Mouse (Mus musculus): ENCODE results near the gene Pbx1.
A peak's percentile ranks its signal among the peaks of the same experiment; 100 is the strongest.

The Pbx1 gene

DNA sequence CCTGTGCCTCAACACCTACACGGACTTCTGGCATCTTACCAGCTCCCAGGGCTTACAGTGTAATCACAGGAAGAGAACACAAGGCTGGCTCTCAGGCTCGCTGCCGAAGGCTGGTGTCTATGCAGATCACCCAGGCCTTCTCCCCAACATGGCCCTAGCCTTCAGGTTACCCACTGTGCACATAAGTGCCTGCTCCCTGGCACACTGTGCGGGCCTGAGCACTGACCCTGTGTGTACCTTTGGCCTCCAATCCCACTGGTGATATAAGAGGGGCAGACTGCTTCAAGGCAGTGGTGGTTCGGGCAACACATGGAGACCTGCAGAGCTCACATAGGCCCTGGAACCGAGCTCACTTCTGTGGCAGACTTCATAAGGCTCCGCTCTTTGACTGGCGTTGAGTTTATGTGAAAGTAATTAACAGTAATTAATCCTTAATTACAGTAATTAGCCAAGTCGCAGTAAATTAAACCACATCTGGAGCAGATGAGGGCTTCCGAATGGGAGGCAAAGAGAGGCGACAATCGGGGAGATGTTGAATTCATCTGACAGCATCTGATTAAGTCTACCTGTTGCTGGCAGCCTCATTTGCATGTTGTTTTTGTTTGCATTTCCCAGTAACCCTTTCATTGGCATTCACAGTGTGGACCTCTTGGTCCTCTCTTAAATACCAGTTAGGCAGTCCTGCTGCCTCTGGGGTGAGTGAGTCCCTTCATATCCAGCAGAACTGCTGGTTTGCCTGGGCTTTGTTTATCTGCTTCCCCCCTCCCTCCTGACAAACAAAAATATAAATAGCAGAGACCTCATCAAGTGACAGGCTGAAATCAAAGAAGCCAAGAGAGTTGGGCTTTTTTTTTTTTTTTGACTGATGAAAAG, 163.1 kb downstream of the Pbx1 start:
- no peak for DNase-seq (ENCODE audit: low read depth, low spot score)

DNA sequence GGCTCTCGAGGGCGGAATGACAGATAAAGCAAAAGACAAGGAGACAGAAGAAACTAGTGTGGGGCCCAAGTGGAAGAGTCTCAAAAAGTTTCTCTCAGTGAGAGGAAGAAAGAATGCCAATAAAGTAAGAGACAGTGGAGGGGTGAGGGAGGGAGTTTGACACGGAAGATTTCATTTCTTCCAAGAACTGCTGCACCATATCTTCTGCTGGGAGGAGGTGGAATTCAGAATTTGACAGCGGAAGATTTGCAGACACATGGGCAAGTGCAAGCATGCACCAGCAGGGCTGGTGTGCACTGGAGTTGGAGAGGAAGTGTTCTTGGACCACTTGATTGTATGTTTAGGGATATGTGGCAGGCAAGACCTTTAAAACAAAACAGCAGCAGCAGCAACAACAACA, 163.8 kb downstream of the Pbx1 start:
- no peak for DNase-seq (ENCODE audit: low read depth, low spot score)

DNA sequence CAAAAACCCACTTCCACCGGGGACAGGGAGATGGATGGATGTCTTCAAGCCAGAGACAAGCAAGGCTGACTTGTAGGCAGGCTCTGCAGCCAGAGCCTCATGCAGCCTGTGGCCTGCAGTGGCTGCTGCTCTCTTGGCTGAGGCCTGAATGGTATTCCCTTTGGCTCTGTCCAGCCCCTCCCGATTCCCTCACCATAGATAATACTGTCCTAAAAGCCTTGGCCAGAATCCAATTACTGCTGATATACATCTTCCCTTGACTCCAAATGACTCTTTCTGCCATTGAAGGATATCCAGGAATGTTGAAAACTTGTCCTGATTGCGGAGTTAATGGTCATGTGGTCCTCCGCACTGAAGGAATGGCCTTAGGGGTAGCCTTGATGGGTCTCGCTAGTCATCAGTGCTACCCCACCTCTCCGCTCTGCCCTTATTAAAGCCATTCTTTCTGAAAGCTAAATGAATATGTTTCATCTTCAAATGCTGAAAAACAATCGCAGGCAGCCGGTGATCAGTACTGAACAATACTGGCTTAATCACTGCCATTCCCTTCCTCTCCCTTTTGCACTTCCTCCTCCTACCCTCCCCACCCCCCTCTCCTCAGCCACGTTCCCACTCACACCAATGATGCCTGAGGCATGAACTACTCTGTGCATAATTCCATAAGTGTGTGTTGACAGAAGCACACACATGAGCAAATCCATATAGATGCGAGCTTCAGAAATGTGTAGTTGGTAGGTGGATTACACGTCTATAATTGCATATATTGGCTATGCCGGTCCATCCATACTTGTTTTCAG, 166.3 kb downstream of the Pbx1 start:
- DNase-seq (ENCODE audit: low read depth, low spot score): no peak

DNA sequence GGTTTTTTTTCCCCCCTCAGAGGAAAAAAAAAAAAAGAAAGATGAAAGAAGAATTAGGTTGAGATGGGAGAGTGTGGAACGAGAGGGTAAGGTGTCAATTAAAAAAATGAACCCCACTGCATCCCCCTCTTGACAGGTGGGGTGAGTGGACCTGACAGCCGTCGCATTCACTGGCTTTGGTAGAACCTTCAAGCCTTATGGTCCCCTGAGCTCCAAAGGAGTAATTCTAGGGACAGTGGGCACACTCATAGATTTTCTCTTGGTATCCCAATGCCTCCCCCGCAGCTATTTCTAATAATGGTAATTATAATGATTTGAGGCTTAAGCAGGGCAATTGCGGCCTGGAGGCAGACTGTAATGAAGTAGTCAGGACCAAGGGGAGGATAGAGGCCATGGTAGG, 167.0 kb downstream of the Pbx1 start:
- no peak for DNase-seq (ENCODE audit: low read depth, low spot score)

DNA sequence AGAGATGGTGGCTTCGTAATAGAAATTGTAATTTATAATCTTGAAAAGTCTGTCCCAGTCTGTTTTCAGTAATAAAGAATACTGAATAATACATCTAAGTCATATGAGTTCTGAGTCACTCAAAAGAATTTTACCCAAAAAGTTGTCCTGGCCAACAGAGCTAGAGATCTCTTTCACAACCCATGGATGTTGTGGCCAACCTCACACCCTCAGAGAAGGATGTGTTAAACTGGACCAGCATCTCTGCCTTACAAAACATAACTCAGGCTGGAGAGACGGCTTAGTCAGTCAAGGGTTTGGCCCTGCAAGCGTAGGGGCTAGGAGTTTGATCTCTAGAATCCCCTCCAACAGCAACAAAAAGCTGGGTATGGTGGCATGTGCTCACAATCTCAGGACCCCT, 171.7 kb downstream of the Pbx1 start:
- DNase-seq (ENCODE audit: low read depth, low spot score): no peak

DNA sequence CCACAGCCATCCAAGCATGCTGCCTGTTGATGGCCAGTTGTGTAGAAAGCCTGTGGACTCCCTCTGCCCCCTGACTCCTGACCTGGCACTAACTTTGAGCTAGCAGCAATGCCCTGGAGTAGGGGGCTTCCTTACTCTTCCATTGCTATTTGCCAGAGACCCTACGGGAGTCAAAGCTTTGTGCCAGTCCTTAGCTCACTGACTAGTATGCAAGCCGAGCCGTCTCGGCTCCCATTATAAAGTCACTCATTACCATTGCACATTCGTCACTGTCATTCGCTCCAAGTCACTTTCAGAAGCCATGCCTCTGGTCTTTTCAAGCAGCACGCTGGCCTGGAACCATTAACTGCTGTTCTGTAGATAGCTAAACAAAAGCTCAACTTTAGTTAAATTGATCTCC, 173.2 kb downstream of the Pbx1 start:
- DNase-seq (ENCODE audit: low read depth, low spot score): no peak

DNA sequence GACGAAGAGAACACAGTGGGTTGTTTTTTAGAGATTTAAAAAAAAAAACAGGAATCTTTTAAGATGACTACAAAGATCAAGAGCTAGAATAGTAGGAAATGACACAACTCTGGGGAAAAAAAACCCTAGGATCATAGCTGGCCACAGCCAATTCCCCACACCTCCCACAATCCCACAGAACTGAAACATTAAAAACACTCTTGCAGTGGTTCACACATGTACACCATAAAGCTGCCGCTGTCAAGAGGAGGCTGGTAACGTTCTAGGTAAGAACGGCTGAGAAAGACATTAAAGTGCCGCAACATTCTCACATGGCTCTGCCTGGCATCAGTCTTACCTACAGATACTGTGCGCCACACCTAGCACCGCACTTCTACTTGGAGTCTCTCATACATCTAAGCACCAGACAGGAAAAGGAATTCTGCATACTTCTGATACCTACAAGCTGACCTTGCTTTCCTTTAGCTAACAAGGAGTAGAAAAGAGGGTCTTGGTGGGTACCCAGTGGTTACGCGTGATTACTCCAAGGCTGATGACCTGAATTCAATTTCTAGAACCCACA, 176.6 kb downstream of the Pbx1 start:
- DNase-seq (ENCODE audit: low read depth, low spot score): no peak

DNA sequence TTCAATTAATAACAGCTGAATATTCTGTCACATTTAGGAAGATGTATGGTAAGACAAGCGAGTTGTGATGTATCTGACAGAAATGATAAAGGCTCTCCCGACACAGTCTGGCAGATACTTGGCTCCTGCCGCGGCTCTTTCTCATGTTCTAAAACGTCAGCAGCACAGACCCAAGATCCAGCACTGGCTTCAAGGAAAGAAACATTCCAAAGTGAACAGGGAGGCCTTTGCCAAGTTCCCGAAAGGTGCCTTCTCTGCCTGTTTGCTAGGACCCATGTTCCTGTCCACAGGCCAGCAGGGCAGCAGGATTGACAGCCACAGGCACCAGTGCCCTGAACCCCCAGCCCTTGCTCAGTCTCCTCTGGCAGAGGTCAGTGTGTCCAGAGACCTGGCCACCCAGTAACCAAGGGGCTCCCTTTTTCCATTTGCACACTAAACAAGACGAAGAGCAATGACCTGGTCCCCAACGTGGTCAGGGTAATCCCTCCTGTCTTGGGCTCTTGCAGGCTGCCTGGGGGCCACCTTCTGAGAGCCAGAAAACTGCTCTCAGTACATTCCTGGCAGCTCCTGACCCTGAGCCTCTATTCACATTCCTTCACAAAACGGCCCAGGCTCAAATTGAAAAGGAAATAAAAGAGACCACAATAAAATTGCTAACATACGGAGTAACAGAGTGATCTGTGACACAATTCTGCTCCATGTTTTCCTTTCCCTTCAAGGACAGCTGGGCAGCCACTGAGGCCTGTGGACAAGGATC, 184.9 kb downstream of the Pbx1 start:
- DNase-seq (ENCODE audit: low read depth, low spot score): no peak

DNA sequence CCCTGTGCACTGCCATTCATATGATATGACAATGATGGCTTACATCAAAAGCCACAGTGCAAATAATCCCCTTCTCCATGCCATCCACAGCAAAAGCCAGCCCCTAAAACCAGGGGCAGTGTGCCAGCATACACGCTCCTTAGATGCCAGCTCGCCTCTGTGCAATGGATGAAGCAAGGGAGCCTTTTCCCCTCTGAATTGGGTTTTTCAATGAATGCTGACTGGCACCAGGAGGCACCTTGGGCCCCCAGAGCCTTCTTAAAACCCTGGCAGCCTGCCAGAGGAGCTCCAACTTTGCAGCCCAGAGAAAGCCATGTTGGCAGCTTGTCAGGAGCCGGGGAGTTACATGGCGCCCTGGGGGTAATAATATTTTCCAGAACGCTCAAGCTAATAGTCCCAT, 186.5 kb downstream of the Pbx1 start:
- DNase-seq (ENCODE audit: low read depth, low spot score): no peak

DNA sequence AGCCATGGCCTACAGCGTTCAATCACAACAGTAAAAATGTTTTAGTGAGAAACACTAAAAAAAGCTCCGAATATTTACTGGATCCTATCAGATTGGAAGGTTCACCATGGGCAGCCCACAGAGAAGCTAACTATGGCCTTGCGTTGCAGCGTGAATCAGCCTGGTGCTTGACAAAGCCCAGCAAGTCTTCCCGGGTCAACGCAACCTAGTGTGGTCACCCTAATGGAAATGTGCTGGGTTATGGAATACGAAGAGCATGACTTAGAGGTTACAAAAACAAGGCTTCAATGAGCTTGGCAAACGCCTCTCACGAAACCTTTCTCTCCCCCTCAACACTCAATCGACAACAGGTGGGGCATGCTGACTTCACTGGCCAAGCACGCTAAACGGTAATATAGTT, 188.3 kb downstream of the Pbx1 start:
- no peak for DNase-seq (ENCODE audit: low read depth, low spot score)

DNA sequence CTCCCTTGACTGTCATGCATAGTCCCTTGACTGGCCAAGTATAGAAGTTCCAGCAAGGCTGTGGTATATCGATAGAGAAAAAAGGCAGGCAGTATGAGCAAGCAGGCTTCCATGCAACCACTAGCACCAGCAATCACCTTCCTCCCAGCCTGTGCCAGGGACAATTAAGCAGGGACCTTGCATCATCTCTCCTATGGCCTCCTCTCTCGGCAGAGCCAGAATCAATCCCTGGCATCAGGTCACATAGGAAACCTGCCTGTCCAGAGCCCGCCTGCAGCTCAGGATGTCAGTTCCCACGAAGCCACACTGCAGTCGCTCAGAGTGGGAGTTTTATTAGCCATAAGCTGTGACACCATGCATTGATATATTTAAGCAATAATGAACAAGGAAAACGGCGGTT, 189.0 kb downstream of the Pbx1 start:
- no peak for DNase-seq (ENCODE audit: low read depth, low spot score)

DNA sequence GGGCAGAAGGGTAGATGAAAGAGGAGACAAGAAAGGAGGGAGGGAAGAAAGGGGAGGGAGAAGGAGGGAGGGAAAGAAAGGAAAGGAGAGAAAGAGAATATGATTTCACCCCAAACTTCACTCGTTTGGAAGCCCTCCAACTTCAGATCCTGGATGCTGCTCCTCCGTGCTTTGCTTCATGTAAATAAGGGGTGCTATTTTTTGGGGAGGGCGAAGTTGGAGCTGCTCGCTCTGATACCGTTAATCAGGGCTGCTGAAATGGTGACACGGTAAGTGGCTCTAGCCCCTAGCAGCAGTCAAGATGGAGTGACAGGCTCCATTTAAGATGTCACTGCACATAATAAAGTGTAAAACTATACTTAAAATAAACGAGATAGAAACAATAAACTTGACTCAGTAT, 190.8 kb downstream of the Pbx1 start:
- no peak for DNase-seq (ENCODE audit: low read depth, low spot score)

DNA sequence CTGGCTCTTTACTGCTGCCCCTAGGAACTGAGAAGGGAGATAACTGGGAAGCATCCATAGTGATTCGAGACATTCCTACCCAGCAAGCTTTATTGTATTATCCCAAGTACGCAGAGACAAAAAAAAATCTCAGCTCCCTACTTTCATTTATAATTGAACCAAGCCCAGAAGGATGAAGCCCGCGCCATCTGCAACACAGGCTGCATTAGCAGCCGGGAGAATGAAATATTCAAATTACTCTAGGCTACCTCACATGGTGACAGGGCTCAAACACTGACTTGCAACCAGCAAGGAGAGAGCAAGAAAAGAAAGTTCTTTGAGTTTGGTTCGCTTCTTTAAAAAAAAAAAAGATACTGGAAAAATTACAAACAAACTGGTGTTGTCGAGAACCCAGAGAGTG, 191.2 kb downstream of the Pbx1 start:
- peak; percentile 66 for DNase-seq (ENCODE audit: low read depth, low spot score)

DNA sequence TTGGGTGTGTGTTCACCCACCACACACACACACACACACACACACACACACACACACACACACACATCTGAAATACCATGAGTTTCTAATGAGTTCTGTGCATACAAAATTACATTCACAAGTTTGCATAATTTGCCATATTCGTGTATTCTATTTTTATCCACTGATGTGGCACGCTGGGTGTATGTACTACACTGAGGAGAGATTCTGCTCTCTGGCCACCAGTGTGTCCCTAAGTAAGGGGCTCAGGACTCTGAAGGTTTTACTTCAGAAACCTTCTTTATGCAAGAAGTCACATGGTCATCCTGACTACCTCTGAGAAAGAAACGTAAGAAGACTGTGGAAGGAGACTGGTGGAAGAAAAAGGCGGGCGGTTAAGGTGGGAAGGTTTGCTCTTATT, 191.7 kb downstream of the Pbx1 start:
- DNase-seq (ENCODE audit: low read depth, low spot score): no peak

DNA sequence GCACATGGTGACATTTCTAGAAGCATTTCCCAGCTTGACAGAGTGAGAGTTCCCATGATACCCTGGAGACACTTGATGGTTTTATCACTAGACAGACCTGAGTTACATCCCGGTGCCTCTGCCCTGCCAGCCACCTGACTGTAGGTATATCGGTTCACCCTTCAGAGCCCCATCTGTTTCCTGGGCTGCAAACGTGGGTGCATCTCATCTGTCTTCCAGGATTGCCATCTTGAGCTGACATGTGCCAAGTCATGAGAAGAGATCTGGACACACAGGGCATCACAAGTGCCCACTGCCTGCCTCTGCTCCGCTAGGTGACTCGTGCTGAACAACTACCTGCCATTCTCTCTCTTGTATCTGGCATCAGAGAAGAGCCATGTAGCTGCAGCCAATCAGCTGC, 196.0 kb downstream of the Pbx1 start:
- DNase-seq (ENCODE audit: low read depth, low spot score): no peak

DNA sequence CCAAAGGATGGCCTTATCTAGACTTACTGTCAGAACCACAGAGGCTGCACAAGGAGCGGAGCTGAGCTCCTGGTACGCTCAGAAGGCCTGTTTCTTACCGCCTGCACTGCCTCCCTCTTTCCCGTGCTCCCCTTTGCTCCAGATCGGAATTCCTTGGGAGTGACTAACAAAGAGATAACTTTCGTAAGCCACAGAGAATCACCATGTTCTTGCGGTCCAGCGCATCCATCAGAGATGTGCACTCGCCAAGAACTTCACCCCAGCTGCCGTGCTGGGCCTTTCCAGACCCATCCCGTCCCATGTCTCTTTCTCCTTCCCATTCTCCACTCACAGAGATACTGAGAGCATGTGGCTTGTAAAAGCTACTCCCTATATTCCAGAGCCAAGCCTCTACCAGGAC, 197.7 kb downstream of the Pbx1 start:
- DNase-seq (ENCODE audit: low read depth, low spot score): no peak

DNA sequence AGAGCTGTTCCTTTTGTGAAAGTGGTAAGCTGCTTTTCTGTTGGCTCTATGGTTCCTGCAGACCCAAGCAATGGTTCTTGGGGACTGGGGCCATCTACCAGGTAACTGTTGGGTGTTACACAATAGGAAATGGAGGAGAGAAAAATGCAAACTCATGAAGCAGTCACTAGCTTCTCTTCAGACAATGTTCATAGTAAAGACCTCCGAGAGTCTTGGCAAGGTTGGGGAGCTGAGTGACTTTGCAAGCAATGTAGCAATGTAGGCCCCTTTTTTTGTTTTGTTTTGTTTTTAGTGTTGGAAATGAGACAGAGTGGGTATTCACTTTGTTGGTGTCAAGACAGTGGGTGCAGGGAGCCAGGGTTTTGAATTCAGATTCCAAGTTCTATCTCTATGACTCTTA, 198.9 kb downstream of the Pbx1 start:
- DNase-seq (ENCODE audit: low read depth, low spot score): no peak

DNA sequence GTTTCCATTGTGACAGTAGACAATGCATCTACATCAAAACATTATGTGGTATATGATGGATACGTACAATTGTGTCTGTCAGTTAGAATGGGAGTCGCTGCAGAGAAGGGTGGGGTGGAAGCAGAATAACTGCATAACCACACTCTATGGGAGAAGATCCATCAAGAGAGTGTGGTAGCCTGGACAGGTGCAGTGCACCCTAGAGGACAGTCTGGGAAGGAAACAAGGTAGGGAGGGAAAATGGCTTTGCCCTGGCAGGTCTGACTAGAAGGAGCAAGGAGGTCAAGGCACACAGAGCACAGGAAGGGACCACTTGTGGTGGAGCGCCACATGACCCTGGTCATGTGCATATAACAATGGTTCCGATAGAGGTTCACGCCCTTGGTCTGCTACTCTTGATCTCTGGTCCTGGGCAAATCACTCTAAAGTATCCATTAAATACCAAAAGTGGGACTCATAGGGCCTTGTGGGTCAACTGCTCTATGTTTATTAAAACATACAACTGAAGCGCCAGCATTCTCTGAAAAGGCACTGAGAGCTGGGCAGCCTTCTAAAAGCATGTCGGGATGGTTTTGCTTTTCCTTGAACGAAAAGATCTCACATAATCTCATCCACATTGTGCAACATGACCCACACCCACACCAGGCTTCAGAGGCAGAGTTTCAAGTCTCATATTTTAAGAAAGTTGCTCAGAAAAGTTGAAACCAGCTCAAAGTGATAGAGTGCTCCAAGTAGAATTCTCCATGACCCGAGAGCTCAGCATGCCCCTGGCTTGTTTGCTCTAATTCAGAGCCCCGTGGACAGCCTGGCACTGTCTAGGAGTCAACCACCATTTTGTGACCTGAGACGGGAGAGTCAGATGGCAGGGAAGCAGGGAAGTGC, 200.3 kb downstream of the Pbx1 start:
- DNase-seq (ENCODE audit: low read depth, low spot score): no peak

DNA sequence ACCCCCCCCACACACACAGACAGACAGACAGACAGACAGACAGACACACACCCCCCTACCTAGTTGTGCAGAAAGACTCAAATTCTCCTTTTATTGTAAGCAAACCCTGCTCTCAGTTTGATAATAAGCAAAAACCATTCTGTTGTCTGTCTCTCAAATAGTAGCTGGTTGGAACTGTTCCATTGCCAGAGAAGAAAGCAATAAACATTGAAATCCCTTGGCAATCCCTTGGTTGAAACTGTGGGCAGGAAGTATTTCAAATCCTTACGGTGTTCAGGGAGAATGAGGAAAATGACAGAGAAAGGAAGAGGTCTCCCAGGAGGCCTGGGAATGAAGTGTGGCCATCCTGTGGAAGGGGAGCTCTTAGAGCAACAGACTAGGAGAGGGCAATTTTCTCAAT, 201.2 kb downstream of the Pbx1 start:
- no peak for DNase-seq (ENCODE audit: low read depth, low spot score)

DNA sequence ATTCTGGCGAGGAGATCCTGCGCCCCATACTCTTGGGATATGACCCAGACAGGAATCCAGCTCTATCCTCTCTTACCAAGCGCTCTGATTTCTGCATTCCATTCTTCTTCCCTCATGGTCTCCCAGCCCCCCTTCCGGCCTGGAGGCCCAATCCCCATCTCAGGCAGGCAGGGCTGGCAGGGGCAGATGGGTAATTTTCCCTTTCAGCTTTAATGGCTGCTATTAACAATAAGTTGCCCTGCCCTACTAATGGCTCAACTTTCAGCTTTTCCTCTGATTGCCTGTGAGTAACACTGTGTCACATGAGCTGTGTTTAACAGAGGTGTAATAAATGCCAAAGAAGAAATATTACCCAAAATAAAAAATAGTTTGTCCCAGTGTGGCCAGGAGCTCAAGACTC, 201.9 kb downstream of the Pbx1 start:
- DNase-seq (ENCODE audit: low read depth, low spot score): no peak

All from brain, embryonic 18.5 days (tissue).